Mouse (Mus musculus) kidney, adult 18-20 months (tissue): ENCODE results near the gene Zmynd15.
"Not testable (repeated sequence)": the region's sequence is repeated elsewhere in the genome, so short reads cannot be mapped to it uniquely, and the experiment has no call there.

Experiments
- DNase-seq: peaks from one replicate; pipeline ENCODE4 v3.0.0; 2021

Zmynd15 gene

GRCm38 (mm10) chr11:70458688-70459600 lies at the start of gene Zmynd15:
Zmynd15 (plus strand) TSS chr11:70459433.
- DNase-seq = peak; percentile 31

GRCm38 (mm10) chr11:70409594-70410296 lies 49.5 kb upstream of the Zmynd15 start, which contains the start of gene Pelp1:
Pelp1 (minus strand) TSS chr11:70410031.
- DNase-seq = peak; percentile 90

GRCm38 (mm10) chr11:70410297-70410643 lies 49.0 kb upstream of the Zmynd15 start:
- no peak for DNase-seq

GRCm38 (mm10) chr11:70412591-70412990 lies 46.6 kb upstream of the Zmynd15 start:
- no peak for DNase-seq

- DNase-seq = peak; percentile 82
These were observed 45.3 kb upstream of the Zmynd15 start for GRCm38 (mm10) chr11:70413961-70414360.

- DNase-seq = no peak
These were observed 41.0 kb upstream of the Zmynd15 start for GRCm38 (mm10) chr11:70418199-70418598.

- no peak for DNase-seq
These were observed 39.7 kb upstream of the Zmynd15 start for GRCm38 (mm10) chr11:70419486-70419885.

GRCm38 (mm10) chr11:70426598-70426997 lies 32.6 kb upstream of the Zmynd15 start:
- DNase-seq = not testable (repeated sequence)

GRCm38 (mm10) chr11:70431574-70431973 lies 27.7 kb upstream of the Zmynd15 start:
- no peak for DNase-seq

GRCm38 (mm10) chr11:70432048-70432894 lies 27.0 kb upstream of the Zmynd15 start, which contains the start of gene Arrb2:
Arrb2 (plus strand) TSS chr11:70432635.
- peak; percentile 96 for DNase-seq

GRCm38 (mm10) chr11:70432895-70433568 lies 26.2 kb upstream of the Zmynd15 start:
- no peak for DNase-seq

- DNase-seq = no peak
These were observed 25.7 kb upstream of the Zmynd15 start for GRCm38 (mm10) chr11:70433569-70433943.

- DNase-seq = no peak
These were observed 25.3 kb upstream of the Zmynd15 start for GRCm38 (mm10) chr11:70433951-70434350.

- no peak for DNase-seq
These were observed 23.8 kb upstream of the Zmynd15 start for GRCm38 (mm10) chr11:70435476-70435875.

GRCm38 (mm10) chr11:70437426-70437825 lies 21.8 kb upstream of the Zmynd15 start:
- no peak for DNase-seq

GRCm38 (mm10) chr11:70438728-70439374 lies 20.4 kb upstream of the Zmynd15 start:
- DNase-seq = no peak

GRCm38 (mm10) chr11:70440637-70441036 lies 18.6 kb upstream of the Zmynd15 start:
- DNase-seq = no peak

- DNase-seq = no peak
These were observed 17.4 kb upstream of the Zmynd15 start for GRCm38 (mm10) chr11:70441882-70442281.

GRCm38 (mm10) chr11:70443964-70444363 lies 15.3 kb upstream of the Zmynd15 start:
- DNase-seq = no peak

- DNase-seq = no peak
These were observed 14.6 kb upstream of the Zmynd15 start for GRCm38 (mm10) chr11:70444667-70445066.

- no peak for DNase-seq
These were observed 12.5 kb upstream of the Zmynd15 start for GRCm38 (mm10) chr11:70446756-70447155.

- no peak for DNase-seq
These were observed 11.9 kb upstream of the Zmynd15 start for GRCm38 (mm10) chr11:70447373-70447772.
